Mouse (Mus musculus) ES-E14 (cell line): ENCODE results near the gene Lemd1. TPM values are rescaled to one million over a fixed set of nuclear protein-coding genes. Genes with fewer than 3 reads are reported as not detected.
"Not testable (repeated sequence)": the region's sequence is repeated elsewhere in the genome, so short reads cannot be mapped to it uniquely, and the experiment has no call there.

ENCODE experiments used
- DNase-seq: peaks from one replicate; pipeline ENCODE4 v3.0.0-alpha.2; 2013; ENCODE audit warnings: low read depth, low spot score
- H3K27ac ChIP-seq: 2 replicates; pipeline ENCODE4 v1.5.1; 2012; ENCODE audit warnings: low read depth, mild to moderate bottlenecking, low read length, moderate library complexity, mixed read lengths; ENCODE audit not compliant: poor library complexity, insufficient read depth, severe bottlenecking
- H3K36me3 ChIP-seq: 2 replicates; pipeline ENCODE4 v1.6.1; 2012; ENCODE audit warnings: mild to moderate bottlenecking, low read length, moderate library complexity, mixed read lengths; ENCODE audit not compliant: control insufficient read depth, poor library complexity, insufficient read depth, severe bottlenecking
- H3K4me1 ChIP-seq, 2 experiments: fragments of 150-350 bp in 1 of 2; sonication (generic) in 1 of 2; 2 replicates each; pipeline ENCODE4 v1.6.1; 2012; ENCODE audit warnings: low read length in 2 of 2, mild to moderate bottlenecking in 1 of 2, mixed read lengths in 1 of 2; ENCODE audit not compliant: control insufficient read depth in 2 of 2, insufficient read depth in 2 of 2, poor library complexity in 1 of 2
- H3K4me3 ChIP-seq, 2 experiments: fragments of 150-350 bp in 1 of 2; sonication (generic) in 1 of 2; 2 replicates each; pipeline ENCODE4 v1.5.1; 2012; ENCODE audit warnings: low read length in 2 of 2, low read depth in 1 of 2, mild to moderate bottlenecking in 1 of 2, mixed read lengths in 1 of 2; ENCODE audit not compliant: insufficient read depth in 1 of 2, poor library complexity in 1 of 2, severe bottlenecking in 1 of 2
- H3K9ac ChIP-seq: 2 replicates; pipeline ENCODE4 v1.6.1; 2012; ENCODE audit warnings: low read depth, mild to moderate bottlenecking, low read length, mixed read lengths; ENCODE audit not compliant: poor library complexity, insufficient read depth, severe bottlenecking
- H3K9me3 ChIP-seq: fragments of 150-350 bp; sonication (generic); 2 replicates; pipeline ENCODE4 v1.6.1; 2012; ENCODE audit warnings: low read depth, mild to moderate bottlenecking, low read length; ENCODE audit not compliant: control insufficient read depth, insufficient read depth
- CHD2 ChIP-seq: IDR thresholded peaks from 2 replicates; pipeline ENCODE4 v1.6.1; 2014; ENCODE audit warnings: mild to moderate bottlenecking, low read depth, low read length, inconsistent platforms
- HCFC1 ChIP-seq: IDR thresholded peaks from 2 replicates; pipeline ENCODE4 v1.6.1; 2012; ENCODE audit warnings: low read length, inconsistent platforms, borderline replicate concordance; ENCODE audit not compliant: insufficient read depth
- MAFK ChIP-seq: IDR thresholded peaks from 2 replicates; pipeline ENCODE4 v1.6.1; 2014; ENCODE audit warnings: mild to moderate bottlenecking, low read depth, low read length, inconsistent platforms; ENCODE audit not compliant: insufficient read depth
- ZC3H11A ChIP-seq: IDR thresholded peaks from 2 replicates; pipeline ENCODE4 v1.6.1; 2012; ENCODE audit warnings: low read depth, mild to moderate bottlenecking, inconsistent platforms, low read length, borderline replicate concordance
- ZNF384 ChIP-seq: IDR thresholded peaks from 2 replicates; pipeline ENCODE4 v1.6.1; 2012; ENCODE audit warnings: low read depth, low read length, inconsistent platforms
- in situ Hi-C, 2 experiments: fragments of 600-800 bp; cut with MboI; formaldehyde crosslinking; loops; one replicate each; pipeline ENCODE4 v1.15.1; 2025; ENCODE audit warnings: low sequenced_read_pairs in 2 of 2, inconsistent platforms in 1 of 2; ENCODE audit not compliant: unreplicated experiment in 2 of 2
- total RNA-seq: library from RNA; depleted of rRNA; stranded (reverse); fragments of 300-350 nt; gene quantifications from 2 replicates; pipeline ENCODE4 v1.2.3, GENCODE M21; 2012

The Lemd1 gene
- total RNA-seq, 1 experiment, result 3.9 TPM

- no peak for DNase-seq
- Histone ChIP-seq H3K4me1 (peaks cover 11 to 33% of the 10 kb centered on the region in 2 experiments), H3K9me3 (no peaks in the 10 kb centered on the region), H3K4me3 (no peak overlapping the region), H3K9ac (no peak overlapping the region), H3K27ac (no peak overlapping the region), H3K36me3 (no peaks in the 10 kb centered on the region)
- in situ Hi-C loops, result no loop called here
- TF ChIP-seq MAFK, result no peak
- TF ChIP-seq CHD2, result no peak
- no peak for TF ChIP-seq HCFC1
- TF ChIP-seq ZC3H11A, result no peak
- TF ChIP-seq ZNF384, result no peak
These were observed 80.0 kb downstream of the Lemd1 start for GRCm38 (mm10) chr1:132271237-132271636.

DNA sequence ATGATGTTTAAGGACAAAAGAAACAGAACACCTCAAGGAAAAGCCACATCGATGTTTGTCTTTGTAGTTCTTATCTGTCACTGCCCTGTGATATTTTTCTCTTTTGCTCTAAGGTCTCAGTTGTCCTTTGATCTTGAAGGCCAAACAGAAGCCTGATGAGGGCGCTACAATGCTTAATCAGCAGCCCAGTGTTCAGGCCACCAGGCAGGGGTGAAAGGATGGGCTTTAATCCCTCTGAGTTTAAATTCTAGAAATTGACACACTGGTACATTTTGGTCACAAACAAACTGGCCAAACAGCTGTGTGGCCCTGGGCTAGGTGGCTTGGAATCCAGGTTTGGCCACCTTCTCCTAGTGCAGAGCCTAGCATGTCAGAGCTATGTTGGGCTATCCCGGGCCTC lies 85.5 kb downstream of the Lemd1 start:
- in situ Hi-C loops, result no loop called here
- H3K4me1 ChIP-seq, result peaks cover 12 to 24% of the 10 kb centered on the region in 2 experiments
- H3K27ac ChIP-seq, result no peak overlapping the region

DNA sequence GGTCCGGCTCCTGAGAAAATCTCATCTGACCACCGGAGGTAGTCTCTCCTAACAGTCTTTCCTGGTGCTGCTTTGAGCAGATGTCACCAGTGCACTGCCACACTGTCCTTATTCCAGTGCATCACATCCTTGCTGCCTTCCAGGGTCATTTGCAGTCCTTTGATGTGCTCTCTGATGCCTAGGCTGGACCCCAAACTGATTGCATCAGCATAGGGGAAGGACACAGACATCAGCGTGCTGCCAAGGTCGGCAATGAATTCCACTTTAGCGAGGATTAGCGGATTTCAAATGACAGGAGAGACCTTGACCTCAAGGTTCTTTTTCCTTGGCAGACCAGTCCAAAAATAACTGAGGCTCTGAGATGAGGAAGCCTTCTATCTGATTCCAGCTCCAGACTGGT lies 85.9 kb downstream of the Lemd1 start:
- no peak for TF ChIP-seq ZNF384
- TF ChIP-seq CHD2, result no peak
- no peak for TF ChIP-seq MAFK
- TF ChIP-seq HCFC1, result no peak
- no peak for TF ChIP-seq ZC3H11A
- Histone ChIP-seq H3K4me1 (peaks cover 14 to 21% of the 10 kb centered on the region in 2 experiments), H3K36me3 (no peaks in the 10 kb centered on the region), H3K9me3 (no peaks in the 10 kb centered on the region), H3K9ac (no peak overlapping the region), H3K27ac (no peak overlapping the region), H3K4me3 (no peak overlapping the region)
- DNase-seq, result no peak
- in situ Hi-C loops, result no loop called here

More for the DNA sequence above, 85.5 kb downstream of the Lemd1 start:
- no peak for TF ChIP-seq MAFK
- TF ChIP-seq ZC3H11A, result no peak
- TF ChIP-seq ZNF384, result no peak
- TF ChIP-seq HCFC1, result no peak
- TF ChIP-seq CHD2, result no peak
- H3K36me3 ChIP-seq, result no peaks in the 10 kb centered on the region
- no peak overlapping the region for H3K9ac ChIP-seq
- no peak overlapping the region for H3K4me3 ChIP-seq
- H3K9me3 ChIP-seq, result no peaks in the 10 kb centered on the region
- no peak for DNase-seq

- DNase-seq, H3K9me3 ChIP-seq, H3K9ac ChIP-seq, H3K4me3 ChIP-seq, H3K36me3 ChIP-seq, in situ Hi-C loops: not testable (repeated sequence)
- Histone ChIP-seq H3K27ac (peak overlapping the region; percentile 24; the same call in 1 of the 2 replicates), H3K4me1 (peaks cover 22 to 36% of the 10 kb centered on the region in 2 experiments)
These were observed 89.4 kb downstream of the Lemd1 start for GRCm38 (mm10) chr1:132280636-132281035.

GRCm38 (mm10) chr1:132281523-132282176 lies 90.4 kb downstream of the Lemd1 start:
- Histone ChIP-seq H3K27ac (peak overlapping the region; percentile 31; the same call in 1 of the 2 replicates), H3K36me3 (no peaks in the 10 kb centered on the region), H3K9me3 (no peaks in the 10 kb centered on the region), H3K4me3 (no peak overlapping the region), H3K4me1 (peaks cover 22 to 36% of the 10 kb centered on the region in 2 experiments), H3K9ac (no peak overlapping the region)
- TF ChIP-seq HCFC1 (no peak), CHD2 (no peak), ZC3H11A (no peak), ZNF384 (no peak), MAFK (no peak)
- in situ Hi-C loops, result no loop called here
- no peak for DNase-seq
